Mouse (Mus musculus) kidney, postnatal 4 days (tissue): Measurements from ENCODE around the gene Wasl.

ENCODE experiments used
- DNase-seq, 2 experiments: peaks; one replicate each; pipeline ENCODE4 v3.0.0; 2021; ENCODE audit warnings: mixed read lengths in 2 of 2

The Wasl gene

DNA sequence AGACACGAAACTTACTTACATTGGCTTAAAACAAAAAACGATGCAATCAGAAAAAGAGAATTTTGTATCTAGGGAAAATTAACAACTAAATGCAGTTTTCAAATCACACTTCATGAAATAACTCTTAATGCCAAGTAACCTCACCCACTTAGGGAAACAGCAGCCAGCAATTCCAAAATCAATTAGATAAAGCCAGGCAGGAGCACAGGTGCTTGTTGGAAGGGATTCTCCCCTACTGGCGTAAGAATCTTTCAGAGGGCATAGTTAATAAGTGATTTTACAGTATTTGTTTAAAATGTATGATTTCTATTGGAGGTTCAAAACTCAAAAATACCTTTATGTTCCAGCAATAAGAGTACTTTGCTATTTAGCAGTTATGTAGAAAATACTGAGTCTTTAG lies 21.8 kb downstream of the Wasl start:
- no peak for DNase-seq

DNA sequence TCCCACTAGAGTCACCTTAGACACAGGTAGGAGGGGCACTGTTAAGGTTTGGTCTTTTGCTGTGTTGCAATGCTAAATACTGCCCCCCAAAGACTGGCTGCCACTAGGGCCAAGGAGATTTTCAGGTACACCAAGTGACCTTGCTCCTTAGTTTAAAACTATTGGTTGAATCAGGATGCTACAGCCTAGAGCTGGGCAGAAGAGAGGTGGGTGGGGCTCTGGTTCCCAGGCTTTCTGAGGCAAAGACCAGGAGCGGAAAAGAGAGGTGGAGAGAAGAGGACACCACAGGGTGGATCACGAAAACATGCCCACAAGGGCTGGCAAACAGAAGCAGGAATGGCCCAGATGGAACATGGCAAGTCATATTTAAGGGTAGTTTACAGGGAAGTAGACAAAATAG lies 22.6 kb downstream of the Wasl start:
- no peak for DNase-seq

DNA sequence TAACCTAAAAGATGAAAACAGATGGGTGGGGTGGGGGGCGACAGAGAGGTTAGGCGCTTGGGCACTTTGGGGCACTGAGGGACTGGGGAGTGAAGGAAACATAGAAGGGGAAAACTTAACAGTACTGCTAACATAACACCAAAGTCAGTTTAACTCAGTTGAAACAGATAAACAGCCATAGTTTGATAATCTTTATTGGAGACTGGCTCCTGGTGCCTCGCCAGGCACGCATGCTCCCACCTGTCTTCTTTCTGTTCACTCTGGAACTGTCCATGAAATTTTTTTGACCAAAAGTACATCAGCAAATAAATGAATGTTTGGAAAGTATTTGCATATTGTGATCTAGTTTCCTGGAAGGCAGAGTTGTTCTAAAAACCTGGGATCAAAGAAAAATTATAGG lies 23.5 kb downstream of the Wasl start:
- no peak for DNase-seq

DNA sequence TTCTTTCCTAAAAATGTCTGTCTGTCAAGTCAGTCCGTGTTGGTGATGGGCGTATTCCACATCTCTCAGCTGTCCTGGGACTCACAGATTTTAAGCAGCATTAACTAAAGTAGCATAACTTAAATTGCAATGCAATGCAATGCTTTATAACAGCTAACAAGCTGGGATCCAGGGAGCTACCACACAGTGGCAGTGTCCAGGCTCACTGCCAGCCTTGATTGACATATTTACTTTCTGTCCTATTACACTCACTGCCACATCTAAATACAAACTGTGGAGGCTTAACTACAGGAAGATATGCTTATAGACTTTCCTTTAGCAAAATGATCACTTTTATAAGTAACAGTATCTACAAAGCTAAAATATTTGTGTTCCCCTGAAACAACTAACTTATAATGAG lies 29.0 kb downstream of the Wasl start:
- no peak for DNase-seq

DNA sequence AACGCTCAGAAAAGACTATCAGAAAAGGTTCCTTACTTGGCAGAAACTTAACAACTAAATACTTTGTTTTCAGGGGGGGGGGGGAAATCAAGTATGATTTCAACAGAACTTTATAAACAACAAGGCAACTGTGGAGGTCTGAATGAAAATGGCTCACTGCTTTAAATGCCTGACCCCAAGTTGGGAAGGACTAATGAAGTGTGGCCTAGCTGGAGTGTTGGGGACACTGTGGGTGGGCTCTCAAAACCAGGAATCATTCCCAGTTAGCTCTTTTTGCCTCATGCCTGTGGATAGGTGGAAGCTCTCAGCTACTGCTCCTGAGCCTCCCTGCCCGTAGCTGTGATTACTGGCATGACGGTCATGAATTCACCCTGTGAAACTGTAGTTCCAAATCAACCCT lies 30.7 kb downstream of the Wasl start:
- no peak for DNase-seq

DNA sequence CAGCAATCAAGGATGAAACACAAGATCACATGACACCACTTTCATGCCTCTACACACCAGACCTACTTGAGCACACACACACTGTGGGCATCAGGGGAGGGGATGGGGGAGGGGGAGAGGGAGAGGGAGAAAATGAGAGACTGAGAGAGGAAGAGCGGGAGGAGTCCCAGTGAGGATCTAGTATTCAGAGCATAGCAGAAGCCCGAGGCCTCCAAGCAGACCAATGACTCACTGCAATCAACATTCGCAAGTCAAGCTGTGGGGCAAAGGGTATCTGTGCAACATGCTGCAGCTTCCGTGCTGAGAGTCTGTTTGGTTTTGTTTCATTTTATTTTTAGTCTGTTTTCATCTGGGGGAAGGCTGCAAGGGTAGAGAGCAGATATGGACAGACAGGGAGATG lies 32.7 kb downstream of the Wasl start:
- no peak for DNase-seq

DNA sequence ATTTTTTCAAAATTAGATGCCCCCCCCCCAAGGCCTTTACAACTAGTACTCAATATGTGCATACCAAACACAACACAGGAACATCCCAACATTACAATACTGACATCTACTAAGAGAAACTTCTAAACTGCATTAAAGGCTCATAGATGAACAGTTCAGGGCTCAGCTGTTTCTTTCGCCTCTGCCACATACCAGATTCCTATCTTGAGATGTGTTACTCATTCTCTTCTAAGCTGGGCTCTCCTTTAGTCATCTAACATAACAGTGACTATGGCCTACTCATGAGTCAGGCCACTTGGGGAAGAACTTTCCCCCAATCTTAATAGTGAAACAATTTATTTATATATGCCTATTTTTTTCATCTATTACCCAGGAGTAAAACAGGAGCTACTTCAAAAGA lies 36.3 kb downstream of the Wasl start:
- DNase-seq = no peak

DNA sequence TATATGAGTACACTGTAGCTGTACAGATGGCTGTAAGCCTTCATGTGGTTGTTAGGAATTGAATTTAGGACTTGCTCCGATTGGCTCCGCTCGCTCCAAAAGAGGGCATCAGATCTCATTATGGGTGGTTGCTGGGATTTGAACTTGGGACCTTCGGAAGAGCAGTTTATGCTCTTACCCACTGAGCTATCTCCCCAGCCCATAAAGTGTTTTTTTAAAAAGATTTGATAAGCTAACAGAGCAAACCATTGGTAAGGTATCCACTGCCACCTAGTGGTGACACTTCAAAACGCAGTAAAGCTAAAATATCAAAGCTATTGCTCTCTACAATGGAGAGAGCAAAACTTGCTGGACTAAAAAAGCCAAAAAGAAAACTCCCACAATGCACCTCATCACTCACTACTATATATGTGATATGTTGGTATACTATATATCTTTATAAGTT lies 37.2 kb downstream of the Wasl start:
- peak; percentile 44 to 61 for DNase-seq

DNA sequence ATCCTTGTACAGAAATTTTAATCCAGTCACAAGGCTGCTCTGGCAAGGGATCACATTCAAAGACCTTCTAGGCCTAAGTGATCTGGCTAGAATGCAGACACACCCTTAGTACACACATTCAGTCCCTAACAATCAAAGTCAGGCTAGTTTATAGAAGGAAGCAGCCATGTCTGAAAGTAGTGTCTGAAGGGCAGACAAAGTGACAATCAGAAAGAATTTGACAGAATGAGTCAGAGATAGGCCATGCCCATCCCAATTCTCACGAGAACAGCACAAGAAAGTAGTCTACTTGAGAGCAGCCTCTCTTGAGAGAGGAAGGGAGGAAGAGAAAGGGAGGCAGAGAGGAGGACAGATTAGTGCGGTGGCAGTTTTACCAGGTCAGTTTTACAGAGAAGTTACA lies 42.7 kb downstream of the Wasl start:
- DNase-seq = no peak

DNA sequence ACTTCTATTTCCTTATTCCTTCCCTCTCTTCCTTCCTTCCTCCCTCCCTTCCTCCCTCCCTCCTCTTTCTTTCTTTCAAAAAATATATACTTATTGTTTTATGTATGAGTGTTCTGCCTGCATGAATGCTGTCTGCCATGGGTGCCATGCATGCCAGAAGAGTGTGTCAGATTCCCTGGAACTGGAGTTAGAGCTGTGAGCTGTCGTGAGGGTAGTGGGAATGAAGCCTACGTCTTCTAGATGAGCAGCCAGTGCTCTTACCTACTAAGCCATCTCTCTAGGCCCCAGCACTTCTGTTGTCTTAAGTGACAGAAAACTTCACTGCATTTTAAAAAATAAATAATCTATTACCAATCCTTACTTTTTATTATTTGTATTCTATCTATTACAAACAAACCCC lies 43.9 kb downstream of the Wasl start:
- no peak for DNase-seq

DNA sequence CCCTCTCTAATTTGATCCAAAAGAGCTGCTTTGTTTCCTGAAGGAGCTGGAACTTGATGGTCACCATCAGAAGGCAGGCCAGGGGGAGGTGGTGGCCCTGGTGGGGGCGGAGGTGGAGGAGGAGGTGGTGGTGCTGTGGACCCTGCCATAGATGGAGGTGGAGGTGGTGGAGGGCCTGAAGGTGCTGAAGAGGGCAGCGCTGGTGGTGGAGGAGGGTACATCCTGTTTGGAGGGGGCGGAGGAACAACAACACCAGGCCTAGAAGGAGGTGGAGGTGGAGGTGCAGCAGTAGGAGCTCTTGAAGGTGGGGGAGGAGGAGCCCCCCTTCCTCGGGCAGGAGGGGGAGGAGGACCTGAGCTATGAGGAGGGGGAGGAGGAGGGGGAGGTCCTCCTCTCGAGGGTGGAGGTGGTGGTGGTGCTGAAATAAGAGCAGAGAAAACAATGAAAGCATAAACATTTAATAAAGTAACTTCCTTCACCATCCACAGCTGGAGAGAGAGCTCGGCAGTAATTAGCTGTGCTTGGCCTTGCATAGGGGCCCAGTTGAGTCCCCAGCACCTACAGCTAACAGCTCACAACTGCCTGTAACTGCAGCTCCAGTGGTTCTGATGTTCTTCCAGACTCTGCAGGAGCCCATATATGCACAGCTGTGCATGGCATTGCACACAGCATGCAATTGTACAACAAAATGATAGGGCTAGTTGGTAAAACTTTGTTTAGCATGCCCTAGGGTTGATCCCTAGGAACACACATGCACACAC lies 45.3 kb downstream of the Wasl start:
- peak in 1 of 2 experiments; percentile 22 for DNase-seq

DNA sequence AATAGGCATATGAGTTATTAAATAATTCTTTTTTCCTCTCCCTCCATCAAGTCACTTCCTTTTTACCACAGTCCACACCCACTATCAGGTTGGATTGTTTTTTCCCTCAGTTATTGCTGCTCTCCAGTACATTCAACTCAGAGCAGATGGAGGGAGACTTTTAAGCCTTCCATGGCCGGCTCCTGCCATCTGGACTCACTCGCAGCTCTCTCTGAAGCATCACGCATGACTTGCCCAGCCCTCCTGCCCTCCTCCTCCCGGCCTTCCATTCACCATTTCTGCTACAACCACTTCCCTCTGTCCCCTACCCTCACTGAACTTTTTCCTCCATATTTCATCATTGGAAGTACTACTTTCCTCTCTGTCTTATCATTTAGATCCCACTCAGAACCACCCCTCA lies 48.1 kb downstream of the Wasl start:
- DNase-seq = no peak

DNA sequence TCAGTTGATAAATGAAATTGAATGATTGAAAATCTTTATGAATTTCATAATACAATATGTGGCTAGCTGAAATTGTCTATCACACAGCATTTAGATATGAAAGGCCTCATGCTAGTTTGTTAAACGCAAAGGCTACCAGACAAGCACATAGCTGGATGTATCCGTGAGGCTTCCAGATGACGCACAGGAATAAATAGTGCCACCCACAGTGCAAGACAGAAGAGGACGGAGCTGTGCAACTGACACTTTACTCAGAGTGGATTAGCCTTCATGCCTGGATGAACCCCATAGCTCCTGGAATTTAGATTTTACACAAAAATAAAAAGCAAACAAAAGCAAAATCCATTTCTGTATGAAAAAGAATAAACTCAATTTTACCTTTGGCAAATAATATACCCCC lies 50.9 kb downstream of the Wasl start:
- no peak for DNase-seq

DNA sequence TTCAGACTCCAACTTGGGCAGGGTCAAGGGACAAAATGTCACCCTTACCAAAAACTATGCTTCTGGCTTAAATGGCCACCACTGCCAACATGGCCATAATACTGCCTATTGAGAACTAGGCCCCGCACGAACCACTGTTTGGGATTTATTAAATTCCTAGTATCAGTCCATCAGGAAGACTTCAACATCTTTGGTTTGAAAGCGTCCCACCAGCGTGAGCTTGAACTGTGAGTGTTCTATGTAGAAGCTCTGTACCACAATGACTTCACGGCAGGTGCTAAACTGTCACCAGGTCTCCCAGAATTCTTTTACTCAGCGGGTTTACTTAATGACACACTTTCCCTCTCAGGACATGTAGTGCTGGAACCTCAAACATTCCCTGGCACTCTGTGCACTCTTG lies 51.5 kb downstream of the Wasl start:
- DNase-seq = no peak

DNA sequence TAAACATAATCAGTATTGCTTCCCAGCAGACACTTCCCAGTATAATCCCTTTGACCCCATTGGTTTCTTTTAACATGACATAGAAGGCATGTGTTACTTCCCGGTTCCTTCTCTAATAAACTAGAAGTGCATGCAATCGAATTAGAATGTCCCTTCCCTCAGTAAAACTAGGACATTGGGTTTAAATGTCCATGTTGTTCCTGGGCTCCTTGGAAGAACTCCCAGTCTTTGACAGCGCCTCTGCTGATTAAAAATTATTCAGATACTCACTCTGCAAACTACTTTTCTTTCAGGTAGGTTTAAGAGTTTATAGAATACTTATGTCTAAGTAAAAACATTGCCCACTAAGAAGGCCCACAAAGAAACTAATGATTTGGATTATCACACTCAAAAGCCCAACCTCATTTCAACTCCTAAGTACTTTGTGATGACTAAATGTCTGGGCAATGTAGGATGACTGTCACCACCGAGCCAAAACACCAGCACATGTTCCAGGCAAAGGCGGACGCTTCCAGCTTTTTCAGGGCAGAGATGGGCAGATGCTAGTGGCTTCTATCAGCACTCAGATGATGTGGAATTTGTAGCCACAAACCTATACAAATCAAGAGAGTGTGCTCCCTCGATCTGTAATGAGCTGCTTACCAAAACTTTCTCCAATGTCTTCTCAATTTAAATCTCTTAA lies 52.6 kb downstream of the Wasl start:
- no peak for DNase-seq

DNA sequence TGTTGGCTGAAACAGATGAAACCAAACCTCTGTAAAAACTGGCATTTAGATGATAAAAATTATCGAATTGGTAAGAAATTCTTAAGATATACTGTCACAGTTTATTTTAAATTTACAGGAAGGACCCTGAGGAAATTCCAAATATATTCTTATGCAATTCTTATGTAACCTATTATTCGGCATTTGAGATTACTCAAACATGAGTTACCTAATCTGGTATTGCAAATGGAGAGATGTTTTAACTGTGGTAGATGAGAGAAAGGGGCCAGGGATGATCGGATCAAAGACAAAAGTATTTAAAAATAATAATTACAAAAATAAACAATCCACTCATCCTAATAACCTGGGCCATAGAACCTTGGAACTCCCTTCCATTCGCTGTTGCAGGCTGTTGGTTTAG lies 54.5 kb downstream of the Wasl start:
- DNase-seq = no peak

DNA sequence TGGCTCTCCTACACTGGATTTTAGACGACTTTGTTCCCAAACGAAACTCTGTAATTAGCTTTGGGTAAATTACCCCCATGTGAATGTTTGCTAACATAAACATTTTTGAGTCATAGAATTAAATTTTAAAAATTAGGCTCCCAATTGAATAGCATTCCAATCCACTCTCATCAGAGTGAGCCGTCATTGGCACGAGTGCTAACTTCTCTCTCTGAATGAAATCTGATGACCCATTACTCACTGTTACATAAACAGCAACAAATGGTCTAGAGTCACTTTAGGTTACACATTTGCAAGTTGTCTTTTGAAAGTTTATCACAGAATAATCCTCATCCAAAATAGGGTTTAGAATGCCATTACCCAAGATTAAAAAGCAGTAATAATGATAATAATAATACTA lies 55.3 kb downstream of the Wasl start:
- DNase-seq = no peak

DNA sequence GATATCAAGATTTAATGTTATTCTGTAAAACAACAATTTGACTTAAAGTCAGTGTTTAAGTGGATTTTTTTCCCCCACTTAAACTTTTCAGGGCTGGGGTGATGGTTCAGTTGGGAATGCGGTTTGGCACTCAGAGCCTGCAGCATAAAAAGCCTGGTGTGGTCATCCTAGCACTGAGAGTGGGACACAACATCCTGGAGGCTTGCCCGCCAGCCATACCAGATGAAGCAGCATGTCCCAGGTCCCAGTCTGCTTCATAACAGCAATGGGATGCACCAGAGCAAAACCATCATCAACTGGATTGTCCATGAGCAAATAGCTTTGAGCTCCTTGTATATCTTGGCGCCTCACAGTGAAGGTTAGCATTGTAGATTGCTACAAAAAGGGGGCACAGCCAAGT lies 56.1 kb downstream of the Wasl start:
- DNase-seq = no peak

DNA sequence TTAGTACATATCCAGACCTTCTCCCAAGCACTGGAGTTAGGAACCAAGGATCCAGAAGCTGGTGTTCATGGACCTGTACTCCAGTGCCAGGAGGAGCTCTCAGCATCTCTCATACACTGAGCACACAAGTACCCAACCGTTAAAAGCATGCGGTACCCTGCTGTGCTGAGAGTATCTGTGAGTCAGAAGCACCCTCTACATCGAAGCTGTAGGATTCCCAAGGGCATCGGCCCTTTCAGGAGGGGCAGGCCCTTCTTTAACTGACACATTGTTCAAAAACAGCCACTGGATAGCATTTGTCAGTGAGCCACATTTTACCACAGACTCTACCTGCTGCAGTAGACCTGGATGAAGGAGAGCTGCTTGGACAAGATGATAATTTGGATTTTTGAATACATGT lies 56.7 kb downstream of the Wasl start:
- no peak for DNase-seq

DNA sequence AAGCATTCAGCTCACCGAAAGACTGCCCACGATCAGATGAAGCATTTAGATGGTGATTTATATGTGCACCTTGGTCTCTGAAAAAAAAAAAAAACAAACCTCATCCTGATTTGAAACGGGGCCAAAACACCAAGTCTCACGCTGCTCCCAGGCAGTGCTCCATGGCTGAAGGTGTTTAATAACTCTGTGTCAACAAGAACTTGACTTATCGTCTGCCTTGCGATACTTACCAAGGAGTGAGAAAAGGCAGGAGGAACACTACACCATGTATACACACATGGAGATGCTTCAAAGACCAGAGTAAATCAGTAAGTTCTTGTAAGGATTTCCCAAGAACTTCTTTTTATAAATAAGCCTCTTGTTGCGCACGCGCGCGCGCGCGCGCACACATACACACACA lies 57.3 kb downstream of the Wasl start:
- no peak for DNase-seq

DNA sequence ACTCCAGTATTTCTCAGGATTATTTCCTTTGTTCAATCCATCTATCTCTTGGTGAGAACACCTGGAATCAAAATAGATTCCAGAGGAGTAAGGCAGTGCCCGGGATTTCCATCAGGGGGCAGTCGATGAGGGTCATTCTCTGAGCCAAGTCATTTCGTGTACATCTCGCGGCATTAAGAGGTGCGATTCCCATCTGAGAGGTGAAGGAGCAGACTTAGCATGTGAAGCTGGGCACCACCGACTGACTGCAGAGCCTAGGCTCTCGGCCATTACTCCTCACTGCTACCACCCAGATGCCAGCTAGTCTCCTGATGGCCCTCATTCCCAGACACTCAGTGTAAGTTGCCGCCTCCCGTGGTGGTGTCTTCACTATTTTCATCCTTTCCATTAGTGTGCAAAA lies 58.3 kb downstream of the Wasl start:
- no peak for DNase-seq

DNA sequence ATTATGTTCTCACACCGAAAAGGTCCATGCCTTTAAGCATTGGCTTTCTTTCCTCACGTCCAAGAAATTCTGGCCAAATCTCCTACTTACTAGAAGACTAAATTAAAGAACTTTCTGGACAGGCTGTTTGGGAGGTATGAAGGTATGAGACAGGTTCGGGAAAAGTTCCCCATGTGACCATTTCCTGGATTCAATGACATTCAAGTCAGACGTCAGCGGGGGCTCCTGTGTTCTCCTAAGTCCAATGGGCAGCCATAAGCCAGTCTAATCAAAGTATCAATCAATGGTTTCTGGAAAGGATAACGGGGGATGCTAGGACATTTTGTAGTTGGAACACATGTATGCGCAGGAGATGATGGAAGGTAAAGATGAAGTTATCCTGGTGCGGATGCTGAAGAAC lies 59.2 kb downstream of the Wasl start:
- no peak for DNase-seq

DNA sequence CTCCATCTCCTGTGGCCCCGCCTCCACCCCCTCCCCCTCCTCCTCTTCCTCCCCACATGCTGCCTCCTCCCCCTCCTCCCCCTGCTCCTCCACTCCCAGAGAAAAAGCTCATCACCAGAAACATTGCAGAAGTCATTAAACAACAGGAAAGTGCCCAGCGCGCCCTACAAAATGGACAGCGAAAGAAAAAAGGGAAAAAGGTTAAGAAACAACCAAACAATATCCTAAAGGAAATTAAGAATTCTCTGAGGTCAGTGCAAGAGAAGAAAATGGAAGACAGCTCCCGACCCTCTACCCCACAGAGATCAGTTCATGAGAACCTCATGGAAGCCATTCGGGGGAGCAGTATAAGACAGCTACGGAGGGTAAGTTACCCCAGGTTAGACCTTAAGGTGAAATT lies 60.5 kb downstream of the Wasl start:
- no peak for DNase-seq

DNA sequence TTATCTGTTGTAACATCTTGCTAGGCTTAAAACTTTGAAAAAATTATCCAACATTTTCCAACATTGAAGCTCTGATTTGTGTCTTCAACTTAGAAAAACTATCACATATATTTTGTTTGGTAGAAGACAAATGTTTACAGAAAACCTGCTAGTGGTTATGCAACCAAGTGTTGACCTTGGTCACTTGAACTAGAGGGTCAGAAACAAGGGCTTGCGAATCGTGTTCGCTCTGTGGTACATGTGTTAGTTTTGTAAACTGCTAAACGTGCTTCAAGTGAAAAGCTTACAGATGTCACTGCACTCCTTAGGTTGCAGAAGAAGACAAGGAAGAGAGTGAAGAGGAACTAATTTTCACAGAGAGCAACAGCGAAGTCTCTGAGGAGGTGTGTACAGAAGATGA lies 61.8 kb downstream of the Wasl start:
- no peak for DNase-seq

DNA sequence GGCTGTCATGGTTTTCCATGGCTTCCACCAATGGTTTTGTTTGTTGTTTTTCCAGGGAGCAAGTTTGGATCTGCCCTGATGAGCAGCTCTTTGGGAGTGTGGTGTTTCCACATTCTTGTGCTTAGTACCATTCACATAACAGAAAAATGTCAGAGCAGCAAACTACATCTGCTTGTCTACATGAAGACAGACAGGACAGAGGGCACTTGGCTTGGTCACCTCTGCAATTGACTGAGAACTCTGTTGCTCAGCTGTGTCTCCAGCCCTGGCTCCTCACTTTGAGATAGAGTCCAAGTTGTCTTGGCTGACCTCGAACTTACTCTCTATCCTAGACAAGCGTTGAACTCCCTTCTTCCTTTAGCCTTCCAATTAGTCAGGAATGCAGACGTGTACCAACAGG lies 62.5 kb downstream of the Wasl start:
- no peak for DNase-seq
